Mouse (Mus musculus): ENCODE measurements around the gene Hhat. TPM values are rescaled to one million over a fixed set of nuclear protein-coding genes. Genes with fewer than 3 reads are reported as not detected.

Hhat gene
- total and polyA plus RNA-seq, 2 experiments from 2014 or later, result 2.5 to 3.4 TPM

DNA sequence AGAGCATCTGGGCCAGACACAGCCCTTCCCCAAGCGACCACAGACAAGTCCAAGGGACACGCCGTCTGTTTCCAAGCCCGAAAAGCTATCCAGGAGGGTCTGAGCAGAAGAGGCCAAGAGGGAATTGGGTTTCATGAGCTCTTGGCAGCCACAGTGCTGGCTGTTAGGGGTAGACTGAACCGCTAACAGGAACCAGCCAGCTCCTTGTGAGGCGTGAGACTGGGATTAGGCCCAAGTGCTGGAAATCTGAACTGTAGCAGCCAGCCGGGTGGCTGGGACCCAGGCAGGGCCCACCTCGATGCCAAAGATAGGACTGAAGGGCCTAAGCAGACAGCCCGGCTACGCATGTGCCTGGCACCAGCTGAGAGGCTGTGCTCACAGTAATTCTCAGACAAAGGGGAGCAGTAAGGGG lies 18.1 kb upstream of the Hhat start:
- no peak overlapping the region for H3K4me3 ChIP-seq (ENCODE audit: low read depth, low read length)
- 65% methylated on average over 10 of the region's 10 CpGs for WGBS
- no peaks in the 10 kb centered on the region for H3K36me3 ChIP-seq (ENCODE audit: insufficient read depth, low read length)
- H3K4me2 ChIP-seq (ENCODE audit: low read depth, low read length, poor library complexity, severe bottlenecking), result no peak overlapping the region
- H3K4me1 ChIP-seq (ENCODE audit: insufficient read depth, low read length), result peaks cover 12% of the 10 kb centered on the region; the same call in 1 of the 2 replicates
- no peak for TF ChIP-seq CTCF (IDR thresholded peaks at IDR 0.05)
- H3K9me3 ChIP-seq (ENCODE audit: low read length), result no peaks in the 10 kb centered on the region
- no peaks in the 10 kb centered on the region for H3K27me3 ChIP-seq (ENCODE audit: insufficient read depth, low read length)
- ATAC-seq (ENCODE audit: low FRiP score) (peak; percentile 38; the same call in 1 of the 2 replicates), DNase-seq (ENCODE audit: low spot score) (peak; percentile 75)
- H3K9ac ChIP-seq (replicated peaks; ENCODE audit: low read length, poor library complexity, severe bottlenecking), result 0 out of 2 replicates have a peak overlapping the region, but pooled peaks have one; percentile 8
- peak overlapping the region; percentile 51; the same call in 1 of the 2 replicates for H3K27ac ChIP-seq (ENCODE audit: low read depth, low read length)

GRCm38 (mm10) chr1:192786194-192786593 lies 15.2 kb upstream of the Hhat start:
- 100% methylated on average over 1 of the region's 1 CpGs for WGBS
- Histone ChIP-seq H3K9ac (replicated peaks; ENCODE audit: low read length, poor library complexity, severe bottlenecking) (no peak overlapping the region), H3K4me1 (ENCODE audit: insufficient read depth, low read length) (peaks cover 3% of the 10 kb centered on the region; the same call in 1 of the 2 replicates), H3K27me3 (ENCODE audit: insufficient read depth, low read length) (no peaks in the 10 kb centered on the region), H3K4me3 (ENCODE audit: low read depth, low read length) (no peak overlapping the region), H3K9me3 (ENCODE audit: low read length) (no peaks in the 10 kb centered on the region), H3K27ac (ENCODE audit: low read depth, low read length) (no peak overlapping the region), H3K4me2 (ENCODE audit: low read depth, low read length, poor library complexity, severe bottlenecking) (no peak overlapping the region), H3K36me3 (ENCODE audit: insufficient read depth, low read length) (no peaks in the 10 kb centered on the region)
- TF ChIP-seq CTCF (IDR thresholded peaks at IDR 0.05), result no peak
- ATAC-seq (ENCODE audit: low FRiP score) (no peak), DNase-seq (ENCODE audit: low spot score) (no peak)

DNA sequence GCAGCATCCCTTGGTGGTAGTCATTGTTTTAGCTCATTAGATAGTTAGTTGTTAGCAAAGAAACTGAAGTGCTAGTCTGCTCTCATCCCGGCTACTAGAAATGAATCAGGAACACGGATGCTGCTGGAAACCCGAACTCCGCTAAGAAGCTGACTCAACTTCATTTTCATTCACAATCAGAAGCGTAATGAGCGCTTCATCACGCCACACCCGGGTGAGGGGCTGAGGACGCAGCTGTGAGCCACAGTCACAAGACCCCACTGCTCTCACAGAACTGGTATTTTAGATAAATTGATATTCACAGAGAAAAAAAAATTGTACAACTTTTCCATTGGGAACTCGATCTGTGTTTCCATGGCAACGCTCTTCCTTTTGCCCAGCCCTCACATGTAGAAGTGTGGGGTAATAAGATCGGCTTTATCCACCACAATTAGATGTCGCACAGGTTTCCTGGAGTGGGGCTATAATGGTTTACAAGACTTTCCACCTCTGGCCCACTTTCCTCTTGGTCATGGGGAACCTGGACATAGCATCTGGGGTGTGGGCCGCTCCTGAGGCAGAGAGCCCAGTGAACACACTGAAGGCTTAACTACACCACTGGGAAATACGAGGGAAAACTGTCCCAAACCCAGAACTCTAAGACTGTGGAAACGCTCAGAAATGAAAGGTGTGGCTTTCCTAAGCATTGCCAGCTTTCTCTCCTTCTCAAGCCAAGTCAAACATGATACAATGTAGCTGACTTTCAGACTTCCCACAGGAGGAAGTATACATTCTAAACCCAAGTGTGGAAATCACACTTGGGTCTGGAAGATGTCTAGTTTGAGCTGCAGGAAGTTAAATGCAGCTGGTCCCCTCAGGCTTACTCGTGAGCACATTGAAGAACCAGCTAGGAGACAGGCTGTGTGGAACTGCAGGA lies 14.3 kb upstream of the Hhat start:
- Histone ChIP-seq H3K9ac (replicated peaks; ENCODE audit: low read length, poor library complexity, severe bottlenecking) (no peak overlapping the region), H3K4me1 (ENCODE audit: insufficient read depth, low read length) (0 out of 2 replicates have a peak, but pooled peaks cover 3% of the 10 kb centered on the region), H3K9me3 (ENCODE audit: low read length) (no peaks in the 10 kb centered on the region), H3K4me2 (ENCODE audit: low read depth, low read length, poor library complexity, severe bottlenecking) (peak overlapping the region; percentile 41), H3K4me3 (ENCODE audit: low read depth, low read length) (no peak overlapping the region), H3K36me3 (ENCODE audit: insufficient read depth, low read length) (no peaks in the 10 kb centered on the region), H3K27ac (ENCODE audit: low read depth, low read length) (no peak overlapping the region), H3K27me3 (ENCODE audit: insufficient read depth, low read length) (no peaks in the 10 kb centered on the region)
- 41% methylated on average over 17 of the region's 17 CpGs for WGBS
- TF ChIP-seq CTCF (IDR thresholded peaks at IDR 0.05), result no peak
- ATAC-seq (ENCODE audit: low FRiP score), result peak; percentile 29; the same call in 1 of the 2 replicates
- DNase-seq (ENCODE audit: low spot score), result peak; percentile 56

- DNase-seq (ENCODE audit: low spot score), result peak; percentile 92
- Histone ChIP-seq H3K4me2 (ENCODE audit: low read depth, low read length, poor library complexity, severe bottlenecking) (no peak overlapping the region), H3K9me3 (ENCODE audit: low read length) (no peaks in the 10 kb centered on the region), H3K4me3 (ENCODE audit: low read depth, low read length) (no peak overlapping the region), H3K27ac (ENCODE audit: low read depth, low read length) (no peak overlapping the region), H3K4me1 (ENCODE audit: insufficient read depth, low read length) (0 out of 2 replicates have a peak, but pooled peaks cover 3% of the 10 kb centered on the region), H3K27me3 (ENCODE audit: insufficient read depth, low read length) (no peaks in the 10 kb centered on the region), H3K9ac (replicated peaks; ENCODE audit: low read length, poor library complexity, severe bottlenecking) (no peak overlapping the region), H3K36me3 (ENCODE audit: insufficient read depth, low read length) (no peaks in the 10 kb centered on the region)
- TF ChIP-seq CTCF (IDR thresholded peaks at IDR 0.05), result peak; percentile 98
- peak; percentile 60; the same call in 1 of the 2 replicates for ATAC-seq (ENCODE audit: low FRiP score)
- 27% methylated on average over 4 of the region's 4 CpGs for WGBS
These were observed 13.4 kb upstream of the Hhat start for GRCm38 (mm10) chr1:192784374-192784773.

DNA sequence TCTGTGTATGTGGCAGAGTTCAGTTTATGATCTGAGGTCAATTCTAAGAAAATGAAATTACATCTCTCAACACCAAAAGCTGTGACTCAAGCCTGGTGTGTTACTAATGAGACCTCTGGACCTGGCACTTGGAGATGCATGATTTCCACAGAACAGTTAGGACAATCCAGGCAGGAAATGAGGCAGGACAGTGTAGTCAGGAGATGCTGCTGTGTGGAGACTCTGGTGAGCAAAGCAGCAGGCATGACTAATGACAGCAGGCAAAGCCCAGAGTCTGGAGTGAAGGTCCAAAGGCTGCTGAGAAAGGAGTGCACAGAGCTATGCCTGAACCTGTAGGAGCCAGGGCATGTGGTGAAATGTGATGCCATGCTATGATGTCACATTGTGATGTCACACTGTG lies 10.2 kb upstream of the Hhat start:
- ATAC-seq (ENCODE audit: low FRiP score), result no peak
- no peak overlapping the region for H3K4me3 ChIP-seq (ENCODE audit: low read depth, low read length)

More for the DNA sequence above, 10.2 kb upstream of the Hhat start:
- DNase-seq (ENCODE audit: low spot score), result no peak
- Histone ChIP-seq H3K4me2 (ENCODE audit: low read depth, low read length, poor library complexity, severe bottlenecking) (no peak overlapping the region), H3K27ac (ENCODE audit: low read depth, low read length) (no peak overlapping the region), H3K36me3 (ENCODE audit: insufficient read depth, low read length) (no peaks in the 10 kb centered on the region), H3K9ac (replicated peaks; ENCODE audit: low read length, poor library complexity, severe bottlenecking) (no peak overlapping the region), H3K9me3 (ENCODE audit: low read length) (no peaks in the 10 kb centered on the region), H3K4me1 (ENCODE audit: insufficient read depth, low read length) (no peaks in the 10 kb centered on the region), H3K27me3 (ENCODE audit: insufficient read depth, low read length) (no peaks in the 10 kb centered on the region)
- no peak for TF ChIP-seq CTCF (IDR thresholded peaks at IDR 0.05)
